Mouse (Mus musculus) lung, postnatal 0 days (tissue): ENCODE measurements around the gene Vmn1r12. TPM values are rescaled to one million over a fixed set of nuclear protein-coding genes. Genes with fewer than 3 reads are reported as not detected.
"Not testable (repeated sequence)": the region's sequence is repeated elsewhere in the genome, so short reads cannot be mapped to it uniquely, and the experiment has no call there.

ENCODE experiments used
- ATAC-seq: fragments of 200-750 bp; cut with Nextera tagmentation; 2 replicates; pipeline ENCODE4 v1.8.0; 2017; ENCODE audit warnings: moderate library complexity
- DNase-seq: peaks from one replicate; pipeline ENCODE4 v3.0.0-alpha.2; 2016; ENCODE audit warnings: low spot score
- H3K27ac ChIP-seq: fragments of 300-500 bp; sonication (generic); 2 replicates; pipeline ENCODE4 v1.5.1; 2014; ENCODE audit warnings: antibody characterized with exemption, mild to moderate bottlenecking, low read length, mixed read lengths
- H3K27me3 ChIP-seq: fragments of 300-500 bp; sonication (generic); replicated peaks from 2 replicates; pipeline ENCODE4 v1.6.1; 2014; ENCODE audit warnings: low read length, mixed read lengths; ENCODE audit not compliant: insufficient read depth
- H3K36me3 ChIP-seq: fragments of 300-500 bp; sonication (generic); 2 replicates; pipeline ENCODE4 v1.6.1; 2014; ENCODE audit warnings: low read length, mixed read lengths; ENCODE audit not compliant: insufficient read depth
- H3K4me1 ChIP-seq: fragments of 300-500 bp; sonication (generic); 2 replicates; pipeline ENCODE4 v1.6.1; 2014; ENCODE audit warnings: antibody characterized with exemption, low read depth, low read length, mixed read lengths; ENCODE audit not compliant: insufficient read depth
- H3K4me2 ChIP-seq: fragments of 300-500 bp; sonication (generic); replicated peaks from 2 replicates; pipeline ENCODE4 v1.6.1; 2014; ENCODE audit warnings: low read depth, mild to moderate bottlenecking, low read length, moderate library complexity, mixed read lengths
- H3K4me3 ChIP-seq: fragments of 300-500 bp; sonication (generic); 2 replicates; pipeline ENCODE4 v1.5.1; 2014; ENCODE audit warnings: low read depth, low read length
- H3K9ac ChIP-seq: fragments of 300-500 bp; sonication (generic); replicated peaks from 2 replicates; pipeline ENCODE4 v1.6.1; 2014; ENCODE audit warnings: low read depth, mild to moderate bottlenecking
- H3K9me3 ChIP-seq: fragments of 300-500 bp; sonication (generic); 2 replicates; pipeline ENCODE4 v1.6.1; 2016; ENCODE audit warnings: low read length, mixed read lengths
- CTCF ChIP-seq: IDR thresholded peaks from 2 replicates; pipeline ENCODE4 v1.5.1; 2016; ENCODE audit warnings: antibody characterized with exemption, mild to moderate bottlenecking
- EP300 ChIP-seq: IDR thresholded peaks from 2 replicates; pipeline ENCODE4 v1.6.1; 2016; ENCODE audit warnings: antibody characterized with exemption, mild to moderate bottlenecking, control low read depth
- WGBS: fragments of 180-500 bp; shearing (Covaris S2); extraction: QIAGEN DNeasy Blood & Tissue Kit; methylation state at CpG from one replicate; pipeline ENCODE4 v1.1.7; 2014; 5-methylcytosine and 5-hydroxymethylcytosine counted together
- polyA plus RNA-seq: library from polyadenylated mRNA; unstranded; fragments of >200 nt; fragmentation: Nextera tagmentation; extraction: Ambion mirVana; gene quantifications from 2 replicates; pipeline ENCODE4 v1.2.1, GENCODE M21; 2015

The Vmn1r12 gene
- not detected in 2 replicates for polyA plus RNA-seq

DNA sequence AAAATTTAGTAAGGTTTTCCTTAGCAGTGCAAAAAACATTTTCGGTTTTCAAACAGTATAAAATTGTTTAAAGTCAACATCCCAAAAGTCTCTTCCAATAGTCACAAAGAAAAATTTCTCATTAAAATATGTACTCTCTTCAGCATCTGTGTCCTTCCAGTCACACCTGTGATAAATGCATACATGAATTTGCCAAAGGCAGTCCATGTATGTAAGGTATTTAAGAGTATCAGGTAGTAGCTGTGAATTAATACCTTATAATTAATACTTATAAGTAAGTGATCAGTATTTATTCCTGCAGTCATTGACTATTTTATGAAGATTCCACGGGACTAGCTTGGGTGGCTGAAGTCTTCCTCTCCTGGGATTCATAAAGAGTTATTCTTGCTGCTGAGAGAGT, at the start of gene Vmn1r12:
Gene Vmn1r12 (plus strand): TSS at position 301 of the 400 bp plus-strand sequence.
- H3K4me2 ChIP-seq = no peak within 1 kb of the TSS
- ATAC-seq = no peak
- no peak within 1 kb of the TSS for H3K27ac ChIP-seq
- no peaks in the 10 kb centered on the region for H3K27me3 ChIP-seq
- TF ChIP-seq CTCF (no peak), EP300 (no peak)
- no peak for DNase-seq
- no peak within 1 kb of the TSS for H3K9ac ChIP-seq
- 65% methylated on average over 2 of the region's 2 CpGs for WGBS
- no peaks in the 10 kb centered on the region for H3K36me3 ChIP-seq
- no peaks in the 10 kb centered on the region for H3K4me1 ChIP-seq
- H3K4me3 ChIP-seq = no peak within 1 kb of the TSS
- no peaks in the 10 kb centered on the region for H3K9me3 ChIP-seq

DNA sequence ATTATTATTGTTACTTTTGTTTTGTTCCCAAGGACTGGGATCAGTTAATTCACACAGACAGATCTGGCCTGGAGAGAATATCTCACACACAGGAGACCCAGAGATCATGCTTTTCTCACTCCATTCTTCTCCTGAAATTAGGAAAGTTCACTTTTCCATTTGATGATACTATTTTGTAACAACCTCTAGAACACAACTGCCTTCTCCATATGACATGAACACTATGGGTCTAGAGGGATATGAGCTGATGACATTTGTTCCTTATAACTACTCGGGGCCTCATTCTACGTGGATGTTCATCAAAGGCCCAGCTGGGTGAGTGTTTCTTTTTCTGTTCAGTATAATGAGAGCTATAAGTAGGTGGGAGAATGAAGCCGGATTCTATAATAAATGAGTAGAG, 47.6 kb upstream of the Vmn1r12 start, which contains the start of gene Vmn1r10:
Gene Vmn1r10 (plus strand): TSS at position 301 of the 400 bp plus-strand sequence.
- TF ChIP-seq EP300 (no peak), CTCF (no peak)
- no peak within 1 kb of the TSS for H3K9ac ChIP-seq

DNA sequence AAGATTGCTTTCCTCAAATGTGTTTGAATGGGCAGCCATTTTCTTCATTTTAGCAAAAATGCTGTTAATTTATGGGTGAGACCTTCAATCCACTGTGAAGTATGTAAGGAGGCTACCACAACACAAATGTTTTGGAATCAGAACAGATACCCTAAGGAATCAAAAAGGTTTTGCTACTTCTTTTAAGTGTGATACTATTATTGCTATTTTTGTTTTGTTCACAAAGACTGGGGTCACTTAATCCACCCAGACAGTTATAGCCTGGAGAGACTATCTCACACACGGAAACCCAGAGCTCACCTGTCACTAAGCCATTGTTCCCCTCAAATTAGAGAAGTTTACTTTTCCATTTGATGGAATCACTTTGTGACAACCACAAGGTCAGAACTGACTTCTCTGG, 23.6 kb upstream of the Vmn1r12 start, which contains the start of gene Vmn1r11:
Gene Vmn1r11 (plus strand): TSS at position 301 of the 400 bp plus-strand sequence.
- WGBS = 57% methylated on average over 1 of the region's 1 CpGs
- no peaks in the 10 kb centered on the region for H3K4me1 ChIP-seq
- no peaks in the 10 kb centered on the region for H3K36me3 ChIP-seq
- no peak within 1 kb of the TSS for H3K9ac ChIP-seq
- TF ChIP-seq CTCF (no peak), EP300 (no peak)
- no peak within 1 kb of the TSS for H3K4me2 ChIP-seq
- ATAC-seq = no peak
- no peak for DNase-seq
- H3K27me3 ChIP-seq = no peaks in the 10 kb centered on the region
- no peaks in the 10 kb centered on the region for H3K9me3 ChIP-seq
- no peak within 1 kb of the TSS for H3K4me3 ChIP-seq
- H3K27ac ChIP-seq = no peak within 1 kb of the TSS

More for the DNA sequence above, 47.6 kb upstream of the Vmn1r12 start, which contains the start of gene Vmn1r10:
- no peak for ATAC-seq
- Histone ChIP-seq H3K9me3 (no peaks in the 10 kb centered on the region), H3K36me3 (no peaks in the 10 kb centered on the region), H3K27ac (no peak within 1 kb of the TSS), H3K4me1 (no peaks in the 10 kb centered on the region), H3K4me2 (no peak within 1 kb of the TSS), H3K27me3 (no peaks in the 10 kb centered on the region), H3K4me3 (no peak within 1 kb of the TSS)
- 70% methylated on average over 3 of the region's 3 CpGs for WGBS
- DNase-seq = no peak

DNA sequence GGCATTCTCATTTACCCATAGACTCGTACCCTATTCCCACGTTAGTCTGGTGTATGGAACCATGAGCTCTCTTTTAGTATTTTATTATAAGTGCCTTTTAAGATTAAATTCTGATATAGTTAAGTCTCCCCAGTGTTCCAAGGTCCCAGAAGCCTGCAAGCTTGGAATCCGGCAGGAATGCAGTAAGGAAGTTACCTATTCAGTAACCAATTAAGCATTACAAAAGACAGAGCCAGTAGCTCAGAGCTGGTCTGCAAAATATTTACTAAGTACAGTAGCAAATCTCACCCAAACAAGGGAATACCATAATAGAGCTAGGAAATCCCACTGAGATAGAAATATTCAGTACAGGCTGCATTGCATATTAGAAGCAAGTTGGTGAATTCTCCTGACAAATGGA, 33.3 kb downstream of the Vmn1r12 start:
- H3K9me3 ChIP-seq = not testable (repeated sequence)

DNA sequence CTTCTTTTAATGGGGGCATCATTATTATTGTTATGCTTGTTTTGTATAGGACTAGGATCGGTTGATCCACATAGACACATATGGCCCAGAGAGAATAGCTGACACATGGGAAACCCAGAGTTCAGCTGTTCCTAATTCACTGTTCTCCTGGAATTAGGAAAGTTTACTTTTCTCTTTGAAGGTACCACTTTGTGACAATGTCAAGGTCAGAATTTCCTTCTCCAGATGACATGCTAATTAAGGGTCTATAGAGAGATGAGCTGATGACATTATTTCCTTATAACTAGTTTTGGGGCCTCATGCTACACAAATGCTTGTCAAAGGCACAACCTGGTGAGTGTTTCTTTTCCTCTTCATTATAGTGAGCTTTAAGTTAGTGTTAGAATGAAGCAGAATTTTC, 46.3 kb downstream of the Vmn1r12 start, which contains the start of gene Vmn1r13:
Gene Vmn1r13 (plus strand): TSS at position 301 of the 400 bp plus-strand sequence.
- 85% methylated on average over 1 of the region's 1 CpGs for WGBS
- H3K9me3 ChIP-seq = not testable (repeated sequence)

More for the DNA sequence above, 33.3 kb downstream of the Vmn1r12 start:
- not testable (repeated sequence) for H3K27ac ChIP-seq, H3K36me3 ChIP-seq, H3K4me3 ChIP-seq, H3K4me1 ChIP-seq, H3K4me2 ChIP-seq, H3K9ac ChIP-seq, DNase-seq, ATAC-seq, H3K27me3 ChIP-seq
- 51% methylated on average over 3 of the region's 3 CpGs for WGBS

More for the DNA sequence above, 46.3 kb downstream of the Vmn1r12 start, which contains the start of gene Vmn1r13:
- not testable (repeated sequence) for H3K4me3 ChIP-seq, H3K9ac ChIP-seq, DNase-seq, H3K27me3 ChIP-seq, H3K4me2 ChIP-seq, H3K36me3 ChIP-seq, H3K27ac ChIP-seq, H3K4me1 ChIP-seq, ATAC-seq

Other genes with a start within 250 kb of the Vmn1r12 start
- gene Nt5c3, start 233.0 kb upstream of the Vmn1r12 start, polyA plus RNA-seq = 46.4 and 46.6 TPM in 2 replicates
- gene Vmn1r4, start 232.9 kb upstream of the Vmn1r12 start, polyA plus RNA-seq = 0.14 and 0.17 TPM in 2 replicates
- gene Vmn1r5, start 186.6 kb upstream of the Vmn1r12 start, polyA plus RNA-seq = not detected in 2 replicates
- not detected in 2 replicates for gene Vmn1r6, start 159.7 kb upstream of the Vmn1r12 start, polyA plus RNA-seq
- not detected in 2 replicates for gene Vmn1r7, start 131.6 kb upstream of the Vmn1r12 start, polyA plus RNA-seq
- not detected in 2 replicates for gene Vmn1r8, start 124.6 kb upstream of the Vmn1r12 start, polyA plus RNA-seq
- not detected in 2 replicates for gene Vmn1r9, start 90.1 kb upstream of the Vmn1r12 start, polyA plus RNA-seq
- not detected in 2 replicates for gene Vmn1r10, start 47.5 kb upstream of the Vmn1r12 start, polyA plus RNA-seq
- gene Vmn1r11, start 23.5 kb upstream of the Vmn1r12 start, polyA plus RNA-seq = not detected in 2 replicates
- gene Vmn1r13, start 46.4 kb downstream of the Vmn1r12 start, polyA plus RNA-seq = not detected in 2 replicates
- not detected in 2 replicates for gene Vmn1r14, start 74.8 kb downstream of the Vmn1r12 start, polyA plus RNA-seq
- not detected in 2 replicates for gene Vmn1r15, start 101.0 kb downstream of the Vmn1r12 start, polyA plus RNA-seq
- not detected in 2 replicates for gene Vmn1r16, start 172.6 kb downstream of the Vmn1r12 start, polyA plus RNA-seq
- not detected in 2 replicates for gene Vmn1r17, start 206.8 kb downstream of the Vmn1r12 start, polyA plus RNA-seq
- not detected in 2 replicates for gene Vmn1r18, start 238.9 kb downstream of the Vmn1r12 start, polyA plus RNA-seq
- not detected in 2 replicates for gene Vmn1r19, start 246.9 kb downstream of the Vmn1r12 start, polyA plus RNA-seq